Mouse (Mus musculus) T-helper 1 cell (primary cell): Measurements from ENCODE around the gene Gm45021.

Experiments used
- in situ Hi-C: fragments of 300-600 bp; cut with MboI, MseI; formaldehyde crosslinking; loops from one replicate; pipeline ENCODE4 v1.15.1; 2025; ENCODE audit warnings: high pct_unique_total_duplicates

The Gm45021 gene

DNA sequence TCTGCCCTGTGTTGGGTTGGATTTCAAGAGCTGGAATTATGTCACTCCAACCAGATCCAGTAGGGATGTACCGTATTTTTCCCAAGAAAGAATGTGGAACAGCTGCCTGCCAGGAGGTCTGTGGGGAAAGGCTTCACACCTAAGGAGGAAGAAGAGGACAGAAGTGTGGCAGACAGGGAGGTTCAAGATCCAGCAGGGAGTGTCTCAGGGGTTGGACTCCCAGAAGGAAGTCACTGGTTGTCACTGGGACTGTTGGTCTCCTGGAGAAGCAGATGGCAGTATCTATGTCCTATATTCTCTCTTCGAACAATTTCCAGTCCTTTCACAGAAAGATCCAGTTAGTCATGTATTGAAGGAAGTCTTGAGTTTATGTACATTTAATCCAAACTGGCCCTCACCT, 58.2 kb downstream of the Gm45021 start:
- in situ Hi-C loops = loop anchor here (5.0 kb wide), 2 partner anchors 95 to 125 kb away; partner anchors contain the start of gene Gimap3

GRCm38 (mm10) chr6:48648779-48649178, 59.4 kb downstream of the Gm45021 start:
- in situ Hi-C loops = loop anchor here (5.0 kb wide), 2 partner anchors 94 to 124 kb away; partner anchors contain the start of gene Gimap3

- in situ Hi-C loops = no loop called here
These were observed 60.6 kb downstream of the Gm45021 start for GRCm38 (mm10) chr6:48650041-48650440.

DNA sequence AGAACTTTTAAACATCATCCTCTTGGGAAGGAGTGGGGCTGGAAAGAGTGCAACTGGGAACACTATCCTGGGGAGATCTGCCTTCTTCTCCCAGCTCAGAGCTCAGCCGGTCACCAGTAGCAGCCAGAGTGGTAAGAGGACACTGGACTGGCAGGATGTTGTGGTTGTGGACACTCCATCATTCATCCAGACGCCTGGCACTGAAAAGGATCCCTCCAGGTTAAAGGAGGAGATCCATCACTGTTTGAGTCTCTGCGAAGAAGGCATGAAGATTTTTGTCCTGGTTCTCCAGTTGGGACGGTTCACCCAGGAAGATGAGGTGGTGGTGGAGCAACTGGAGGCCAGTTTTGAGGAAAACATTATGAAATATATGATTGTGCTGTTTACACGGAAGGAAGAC, 69.3 kb downstream of the Gm45021 start:
- in situ Hi-C loops = no loop called here
